Mouse (Mus musculus) liver, adult (tissue): ENCODE data around the gene Calhm1.

Source experiments
- GATA4 ChIP-seq: IDR thresholded peaks from 2 replicates; pipeline ENCODE4 v1.6.1; 2014; ENCODE audit warnings: mild to moderate bottlenecking, low read length; ENCODE audit not compliant: insufficient replicate concordance

Gene Calhm1

GRCm38 (mm10) chr19:47144154-47144553 is at the start of gene Calhm1:
Calhm1 (minus strand) TSS chr19:47144254.
- TF ChIP-seq GATA4, result no peak

- TF ChIP-seq GATA4, result no peak
These were observed 48.1 kb upstream of the Calhm1 start for GRCm38 (mm10) chr19:47192158-47192557.

GRCm38 (mm10) chr19:47188515-47189128 is 44.6 kb upstream of the Calhm1 start:
- TF ChIP-seq GATA4, result no peak

DNA sequence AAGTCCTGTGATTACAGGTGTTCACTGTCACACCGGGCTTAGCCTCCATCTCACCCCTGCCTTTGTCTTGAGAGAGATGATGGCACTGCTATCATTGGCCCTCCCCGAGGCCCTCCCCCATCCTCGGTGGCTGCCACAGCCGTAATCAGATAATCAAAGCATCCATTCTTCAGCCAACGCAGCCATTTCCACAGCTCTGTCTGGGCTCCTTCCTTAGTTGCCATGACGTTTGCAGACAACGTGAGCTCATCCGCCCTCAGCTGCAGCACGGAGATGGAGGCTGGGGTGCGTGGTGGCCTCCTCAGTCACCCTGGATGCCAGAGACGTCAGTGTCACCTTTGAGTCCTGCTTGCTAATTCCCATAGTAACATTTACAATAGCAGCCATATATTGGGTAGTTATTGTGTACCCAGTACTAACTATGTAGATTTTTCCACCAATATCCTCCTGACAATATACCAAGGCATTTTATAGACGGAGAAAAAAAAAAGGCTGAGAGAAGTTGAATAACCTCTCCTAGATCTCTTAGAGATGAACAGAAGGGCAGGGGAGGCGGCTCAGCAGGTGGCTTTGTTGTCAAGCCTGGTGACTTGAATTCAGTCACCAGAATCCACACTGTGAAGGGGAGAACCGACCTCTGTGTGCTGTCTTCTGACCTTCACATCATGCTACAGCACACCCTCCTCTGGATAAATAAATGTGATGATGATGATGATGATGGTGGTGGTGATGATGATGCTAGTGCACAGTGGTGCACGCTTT is 42.6 kb upstream of the Calhm1 start:
- TF ChIP-seq GATA4, result no peak

GRCm38 (mm10) chr19:47184736-47185135 is 40.7 kb upstream of the Calhm1 start:
- no peak for TF ChIP-seq GATA4

DNA sequence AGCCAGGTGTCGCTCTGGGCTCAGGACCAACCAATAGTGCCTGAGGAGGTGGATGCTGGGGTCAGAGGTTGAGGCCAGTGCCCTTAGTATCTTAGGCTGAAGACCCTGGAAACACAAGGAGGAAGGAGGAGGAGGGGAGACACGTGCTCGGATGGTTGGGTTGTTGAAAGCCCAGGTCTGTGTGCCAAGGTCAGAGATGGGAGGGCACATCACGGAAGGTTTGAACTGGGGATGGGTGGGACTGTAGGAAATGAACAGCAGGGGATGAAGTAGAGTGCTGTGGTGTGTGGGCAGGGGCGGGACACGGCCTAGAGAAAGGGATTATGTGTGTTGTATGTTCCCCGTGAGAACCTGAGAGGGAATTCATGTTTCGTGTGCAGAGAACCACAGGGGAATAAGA is 40.2 kb upstream of the Calhm1 start:
- TF ChIP-seq GATA4, result no peak

- no peak for TF ChIP-seq GATA4
These were observed 36.0 kb upstream of the Calhm1 start for GRCm38 (mm10) chr19:47180011-47180410.

GRCm38 (mm10) chr19:47179272-47179809 is 35.3 kb upstream of the Calhm1 start:
- TF ChIP-seq GATA4, result no peak

DNA sequence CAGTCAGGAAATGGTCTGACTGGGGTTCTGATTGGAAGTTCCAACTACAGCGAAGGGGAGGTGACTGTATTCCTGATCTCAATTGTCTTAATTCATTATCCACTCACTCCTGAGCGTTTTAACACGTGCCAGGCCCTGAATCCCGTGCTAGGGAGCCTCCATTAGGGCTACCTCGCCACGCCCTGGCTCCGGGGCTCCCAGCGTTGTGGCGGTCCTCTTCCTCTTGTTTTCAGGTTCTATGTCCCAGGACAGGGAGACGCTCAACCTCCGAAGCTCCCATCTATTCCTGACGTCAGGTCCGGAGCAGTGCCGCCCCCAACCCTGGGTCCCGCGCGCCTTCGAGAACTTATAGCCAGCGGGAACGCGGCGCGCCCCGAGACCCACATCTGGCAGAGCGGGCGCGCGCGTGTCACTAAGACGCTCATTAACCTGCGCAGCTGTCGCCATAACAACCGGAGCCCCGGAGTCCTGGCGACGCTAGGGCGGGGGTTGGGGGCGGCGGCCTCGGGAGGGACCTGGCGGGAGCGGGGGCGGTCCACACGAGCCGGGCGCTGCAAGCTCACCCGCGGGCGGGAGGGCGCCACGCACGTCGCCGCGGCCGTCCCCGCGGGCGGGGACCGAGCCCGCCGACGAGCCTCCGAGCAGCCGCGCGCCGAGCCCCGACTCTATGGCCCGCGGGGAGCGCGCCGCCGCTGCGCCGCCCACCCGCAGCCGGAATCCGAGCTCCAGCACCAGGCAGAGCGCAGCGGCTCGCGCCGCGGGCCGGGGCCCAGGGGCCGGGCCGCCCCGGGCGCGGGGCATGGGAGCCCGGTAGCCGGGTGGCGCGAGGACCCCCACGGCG is 34.6 kb upstream of the Calhm1 start, which contains the start of gene Neurl1a:
Gene Neurl1a (plus strand): TSS at position 390 of the 841 bp plus-strand sequence.
- no peak for TF ChIP-seq GATA4

GRCm38 (mm10) chr19:47178001-47178400 is 33.9 kb upstream of the Calhm1 start:
- TF ChIP-seq GATA4, result no peak

DNA sequence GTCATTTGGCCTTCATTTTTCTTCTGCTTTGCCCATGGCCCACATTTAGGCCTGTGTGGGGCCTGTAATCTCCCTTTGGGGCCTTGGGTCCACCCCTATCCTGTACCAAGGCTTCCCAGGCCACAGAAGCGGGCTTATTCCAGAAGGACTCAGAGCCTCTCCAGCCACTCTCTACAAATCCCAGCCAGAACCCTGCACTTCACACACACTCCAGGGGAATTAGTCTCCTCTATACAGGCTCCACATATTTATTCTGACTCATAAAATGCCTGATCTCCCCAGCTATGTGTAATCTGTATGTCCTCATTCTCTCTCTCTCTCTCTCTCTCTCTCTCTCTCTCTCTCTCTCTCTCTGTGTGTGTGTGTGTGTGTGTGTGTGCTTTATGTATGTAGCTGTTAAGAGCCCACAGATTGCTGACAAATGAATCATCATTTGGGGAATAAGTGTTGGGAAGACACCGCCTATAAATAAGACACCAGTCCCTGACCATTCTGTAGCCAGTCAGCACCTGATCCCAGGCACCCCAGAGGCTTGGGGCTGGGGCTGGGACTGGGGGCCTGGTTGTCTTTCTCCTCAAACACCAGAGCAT is 33.0 kb upstream of the Calhm1 start:
- no peak for TF ChIP-seq GATA4

GRCm38 (mm10) chr19:47175472-47175871 is 31.4 kb upstream of the Calhm1 start:
- TF ChIP-seq GATA4, result no peak

DNA sequence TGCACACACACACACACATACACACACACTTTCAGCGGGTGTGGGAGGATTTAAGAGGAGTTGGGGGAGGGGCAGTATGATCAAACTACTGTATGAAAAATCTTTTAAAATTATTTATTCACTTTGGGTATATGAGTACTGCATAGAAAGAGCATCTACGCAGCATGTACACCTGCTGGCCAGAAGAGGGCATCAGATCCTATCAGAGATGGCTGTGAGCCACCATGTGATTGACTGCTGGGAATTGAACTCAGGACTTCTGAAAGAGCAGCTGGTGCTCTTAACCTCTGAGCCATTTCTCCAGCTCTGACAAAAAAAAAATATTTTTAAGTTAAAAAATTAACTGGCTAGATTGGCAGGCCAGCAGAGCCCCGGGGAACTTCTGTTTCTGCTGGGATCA is 30.5 kb upstream of the Calhm1 start:
- TF ChIP-seq GATA4, result no peak

- TF ChIP-seq GATA4, result no peak
These were observed 24.8 kb upstream of the Calhm1 start for GRCm38 (mm10) chr19:47168793-47169412.

DNA sequence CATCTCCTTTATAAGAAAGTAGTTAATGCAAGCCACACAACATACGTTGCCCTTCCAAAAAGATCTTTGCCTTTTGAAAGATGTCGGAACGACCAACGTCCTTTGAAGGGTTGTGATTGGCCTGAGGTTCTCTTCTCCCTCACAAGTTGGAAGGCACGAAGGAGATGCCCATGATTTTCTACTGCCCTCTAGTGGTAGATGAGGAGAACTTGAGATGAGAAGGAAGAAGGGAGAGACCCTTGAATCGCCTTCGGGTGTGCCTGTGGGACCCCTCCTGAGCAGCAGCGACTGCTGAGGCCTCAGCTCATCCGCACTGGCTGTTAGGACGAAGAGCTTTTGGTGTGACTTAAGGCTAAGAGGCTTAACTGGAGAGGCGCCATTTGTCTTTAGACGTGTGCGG is 24.2 kb upstream of the Calhm1 start:
- TF ChIP-seq GATA4, result no peak
